Mouse (Mus musculus) testis, adult 2 months (tissue): ENCODE measurements at regions not wholly inside any gene's neighbourhood (a gene's known extent, or its start where the extent isn't known, plus 50 kb on each side); places are given as distances from the start of the nearest gene placed in this dataset.

Source experiments
- H3K27ac ChIP-seq: fragments of 200-500 bp; 2 replicates; pipeline ENCODE4 v1.5.1; 2012; ENCODE audit warnings: low read depth, low read length; ENCODE audit not compliant: control insufficient read depth, insufficient read depth
- H3K27me3 ChIP-seq: fragments of 200-500 bp; 2 replicates; pipeline ENCODE4 v1.6.1; 2012; ENCODE audit warnings: mild to moderate bottlenecking, low read length, moderate library complexity; ENCODE audit not compliant: control insufficient read depth, insufficient read depth
- H3K36me3 ChIP-seq: fragments of 200-500 bp; 2 replicates; pipeline ENCODE4 v1.6.1; 2012; ENCODE audit warnings: mild to moderate bottlenecking, low read length; ENCODE audit not compliant: control insufficient read depth, insufficient read depth
- H3K4me1 ChIP-seq: fragments of 200-500 bp; 2 replicates; pipeline ENCODE4 v1.6.1; 2012; ENCODE audit warnings: low read length; ENCODE audit not compliant: control insufficient read depth, insufficient read depth
- H3K4me3 ChIP-seq: fragments of 200-500 bp; 2 replicates; pipeline ENCODE4 v1.5.1; 2012; ENCODE audit warnings: low read depth, mild to moderate bottlenecking, low read length, moderate library complexity, mixed read lengths; ENCODE audit not compliant: control insufficient read depth
- CTCF ChIP-seq: fragments of 200-500 bp; IDR thresholded peaks from 2 replicates; pipeline ENCODE4 v1.5.1; 2012; ENCODE audit warnings: low read depth, mild to moderate bottlenecking, inconsistent platforms, low read length, moderate library complexity; ENCODE audit not compliant: control insufficient read depth, insufficient read depth, insufficient replicate concordance
- POLR2A ChIP-seq: fragments of 200-500 bp; IDR thresholded peaks from 2 replicates; pipeline ENCODE4 v1.6.1; 2012; ENCODE audit warnings: low read depth, mild to moderate bottlenecking, inconsistent platforms, low read length, moderate library complexity; ENCODE audit not compliant: control insufficient read depth

GRCm38 (mm10) chr9:118326656-118327055, 151.4 kb upstream of the Eomes start:
- Histone ChIP-seq H3K27me3 (no peaks in the 10 kb centered on the region), H3K4me3 (no peak overlapping the region), H3K36me3 (no peaks in the 10 kb centered on the region), H3K4me1 (no peaks in the 10 kb centered on the region), H3K27ac (no peak overlapping the region)
- TF ChIP-seq CTCF: no peak
- no peak for TF ChIP-seq POLR2A

GRCm38 (mm10) chr9:118327904-118328303, 150.1 kb upstream of the Eomes start:
- TF ChIP-seq CTCF (no peak), POLR2A (no peak)
- no peaks in the 10 kb centered on the region for H3K27me3 ChIP-seq
- no peak overlapping the region for H3K27ac ChIP-seq
- no peak overlapping the region for H3K4me3 ChIP-seq
- H3K4me1 ChIP-seq: no peaks in the 10 kb centered on the region
- H3K36me3 ChIP-seq: no peaks in the 10 kb centered on the region

DNA sequence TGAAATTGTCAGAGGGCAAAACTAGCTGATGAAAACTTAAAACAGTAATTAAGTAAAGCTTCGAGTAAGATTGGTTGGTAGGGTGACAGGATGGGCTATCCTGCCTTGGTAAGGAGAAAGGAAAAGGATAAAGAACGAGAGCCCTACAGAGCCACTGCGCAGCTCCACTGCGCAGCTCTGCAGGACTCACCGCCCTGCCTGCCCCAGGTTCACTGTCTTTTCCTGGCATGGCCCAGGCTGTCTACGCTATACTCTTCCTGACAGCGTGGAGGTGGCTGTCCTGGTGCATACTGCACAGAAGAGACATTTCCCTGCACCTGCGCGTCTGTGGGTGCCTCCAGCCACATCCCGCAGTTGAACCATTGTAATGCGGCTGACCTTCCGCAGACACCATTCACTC, 136.6 kb upstream of the Eomes start:
- Histone ChIP-seq H3K36me3 (no peaks in the 10 kb centered on the region), H3K27me3 (no peaks in the 10 kb centered on the region), H3K4me1 (no peaks in the 10 kb centered on the region), H3K27ac (no peak overlapping the region), H3K4me3 (no peak overlapping the region)
- TF ChIP-seq POLR2A (no peak), CTCF (no peak)

DNA sequence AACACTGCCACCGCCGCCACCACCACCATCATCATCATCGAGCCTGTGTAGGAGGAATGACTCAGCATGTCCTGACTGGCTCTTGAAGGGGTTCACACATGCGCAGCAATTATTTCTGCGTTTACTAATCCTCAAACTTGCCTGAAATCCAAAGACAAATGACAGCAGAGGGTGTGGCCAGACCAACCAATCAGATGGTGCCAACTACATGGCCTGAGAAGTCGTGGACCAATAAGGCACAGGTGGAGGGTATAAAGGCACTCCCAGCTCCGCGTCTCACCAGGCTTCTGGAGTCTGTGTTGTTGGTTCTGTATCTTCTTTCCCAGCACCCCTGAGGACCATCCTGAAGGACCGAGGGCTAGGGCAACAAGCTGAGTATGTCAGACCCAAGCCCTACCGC, 123.1 kb upstream of the Eomes start:
- no peaks in the 10 kb centered on the region for H3K4me1 ChIP-seq
- H3K27me3 ChIP-seq: no peaks in the 10 kb centered on the region
- no peak overlapping the region for H3K27ac ChIP-seq
- TF ChIP-seq CTCF (no peak), POLR2A (no peak)
- H3K36me3 ChIP-seq: no peaks in the 10 kb centered on the region
- no peak overlapping the region; the same call in 1 of the 2 replicates for H3K4me3 ChIP-seq

- no peak overlapping the region for H3K27ac ChIP-seq
- TF ChIP-seq POLR2A (no peak), CTCF (no peak)
- H3K27me3 ChIP-seq: no peaks in the 10 kb centered on the region
- no peak overlapping the region for H3K4me3 ChIP-seq
- H3K4me1 ChIP-seq: no peaks in the 10 kb centered on the region
- H3K36me3 ChIP-seq: no peaks in the 10 kb centered on the region
Observed at GRCm38 (mm10) chr9:118357406-118357805, 120.6 kb upstream of the Eomes start.

- H3K27ac ChIP-seq: no peak overlapping the region
- TF ChIP-seq CTCF (no peak), POLR2A (no peak)
- H3K27me3 ChIP-seq: no peaks in the 10 kb centered on the region
- H3K36me3 ChIP-seq: no peaks in the 10 kb centered on the region
- no peaks in the 10 kb centered on the region for H3K4me1 ChIP-seq
- H3K4me3 ChIP-seq: no peak overlapping the region
Observed at GRCm38 (mm10) chr9:118363929-118364328, 114.1 kb upstream of the Eomes start.

DNA sequence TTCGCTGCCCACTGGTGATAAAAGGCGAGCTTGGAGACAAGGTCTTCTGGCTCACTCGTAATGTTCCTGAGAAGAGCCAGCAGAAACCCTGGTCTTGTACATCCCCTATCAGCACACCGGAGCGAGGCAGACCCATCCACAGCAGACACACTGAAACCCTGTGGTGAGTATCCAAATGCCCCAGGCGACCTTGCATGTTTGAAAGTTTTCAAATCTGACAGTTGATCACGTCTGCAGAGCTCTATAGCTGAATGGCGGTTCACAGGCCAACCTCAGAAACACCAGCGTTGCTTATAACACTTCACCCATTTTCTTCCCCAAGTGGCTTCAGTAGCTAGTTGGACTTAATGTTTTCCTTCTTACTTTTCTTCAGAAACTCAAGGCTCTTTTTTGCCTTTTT, 112.6 kb upstream of the Eomes start:
- no peak for TF ChIP-seq CTCF
- no peak for TF ChIP-seq POLR2A
- H3K36me3 ChIP-seq: no peaks in the 10 kb centered on the region
- H3K27ac ChIP-seq: no peak overlapping the region
- no peaks in the 10 kb centered on the region for H3K4me1 ChIP-seq
- H3K27me3 ChIP-seq: no peaks in the 10 kb centered on the region
- H3K4me3 ChIP-seq: no peak overlapping the region

DNA sequence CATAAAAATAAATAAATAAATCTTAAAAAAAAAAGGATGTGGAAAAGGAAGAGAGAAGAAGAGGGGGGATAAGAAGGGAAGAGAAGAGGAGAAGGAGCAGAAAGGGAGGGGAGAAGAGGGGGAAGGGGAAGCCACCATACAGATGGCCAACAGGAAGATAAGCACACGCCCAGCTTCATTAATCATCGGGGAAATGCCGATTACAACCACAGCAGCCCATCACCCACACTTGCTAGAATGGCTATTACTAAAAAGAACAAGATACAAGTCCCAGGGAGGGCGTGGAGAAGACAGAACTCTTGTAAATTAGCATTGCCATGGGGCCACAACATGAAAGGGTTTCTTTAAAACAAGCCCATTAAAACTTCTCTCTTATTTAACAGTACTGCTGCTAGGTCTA, 110.7 kb upstream of the Eomes start:
- Histone ChIP-seq H3K36me3 (no peaks in the 10 kb centered on the region), H3K4me1 (no peaks in the 10 kb centered on the region), H3K27ac (no peak overlapping the region), H3K4me3 (no peak overlapping the region), H3K27me3 (no peaks in the 10 kb centered on the region)
- TF ChIP-seq CTCF (no peak), POLR2A (no peak)
